Mouse (Mus musculus): ENCODE data around the gene Tet2. TPM values are rescaled to one million over a fixed set of nuclear protein-coding genes. Genes with fewer than 3 reads are reported as not detected.
A peak's percentile ranks its signal among the peaks of the same experiment; 100 is the strongest.

Gene Tet2
- polyA plus RNA-seq, 1 experiment from 2014 or later, result 13.5 TPM

DNA sequence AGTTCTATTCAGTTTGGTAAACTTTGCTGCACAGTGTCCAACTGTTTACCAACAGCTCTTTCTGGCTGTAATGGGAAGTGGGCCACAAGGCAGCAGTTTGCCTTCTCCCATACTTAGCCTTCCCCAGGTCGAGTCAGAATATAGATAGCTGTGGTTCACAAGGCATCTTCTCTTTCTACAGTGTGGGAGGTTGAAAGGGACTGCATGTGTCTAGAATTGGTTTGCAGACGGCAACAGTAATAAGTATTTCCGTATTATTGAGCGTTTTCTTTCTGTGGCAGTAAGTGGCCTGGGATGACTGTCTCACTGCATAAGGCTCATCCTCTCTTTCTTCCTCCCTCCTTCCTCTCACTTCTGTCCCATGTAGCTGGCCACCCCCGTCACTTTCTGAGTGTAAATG lies 37.2 kb upstream of the Tet2 start:
- H3K9ac ChIP-seq (ENCODE audit: low read depth, low read length), result no peak overlapping the region
- H3K9me3 ChIP-seq (replicated peaks; ENCODE audit: low read length), result no peaks in the 10 kb centered on the region
- TF ChIP-seq CTCF (IDR thresholded peaks at IDR 0.05; ENCODE audit: low read depth), result no peak
- no peak overlapping the region for H3K4me2 ChIP-seq (ENCODE audit: low read length)
- WGBS, result 77% methylated on average over 5 of the region's 5 CpGs
- no peak overlapping the region for H3K27ac ChIP-seq
- no peak for ATAC-seq (replicated peaks; ENCODE audit: low FRiP score, low read depth)
- no peaks in the 10 kb centered on the region for H3K27me3 ChIP-seq (ENCODE audit: insufficient read depth, low read length)
- DNase-seq (ENCODE audit: low spot score), result no peak
- no peaks in the 10 kb centered on the region for H3K4me1 ChIP-seq (replicated peaks; ENCODE audit: insufficient read depth, low read length)
- no peak overlapping the region for H3K4me3 ChIP-seq (replicated peaks; ENCODE audit: low read depth, low read length)
- H3K36me3 ChIP-seq (ENCODE audit: insufficient read depth, low read length), result no peaks in the 10 kb centered on the region

DNA sequence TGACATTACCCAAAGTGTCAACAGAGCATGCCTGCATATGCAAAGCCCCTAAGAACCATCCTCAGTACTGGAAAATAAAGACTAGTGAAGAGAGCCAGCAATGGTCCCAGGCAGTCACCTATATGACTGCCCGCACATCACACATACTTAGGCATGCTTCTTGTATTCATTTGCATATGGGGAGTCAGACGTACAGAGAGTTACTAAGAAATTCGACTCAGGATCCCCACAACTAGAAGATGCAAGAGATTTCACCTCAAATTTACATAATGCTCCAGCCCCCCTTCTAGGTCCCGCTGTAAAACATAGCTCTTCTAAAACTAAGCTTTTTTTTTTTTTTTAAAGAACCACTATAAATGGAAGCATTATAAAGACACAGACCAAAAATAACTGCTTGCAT lies 36.6 kb upstream of the Tet2 start:
- Histone ChIP-seq H3K4me2 (ENCODE audit: low read length) (no peak overlapping the region), H3K27ac (no peak overlapping the region), H3K27me3 (ENCODE audit: insufficient read depth, low read length) (no peaks in the 10 kb centered on the region), H3K4me1 (replicated peaks; ENCODE audit: insufficient read depth, low read length) (no peaks in the 10 kb centered on the region), H3K9ac (ENCODE audit: low read depth, low read length) (no peak overlapping the region), H3K4me3 (replicated peaks; ENCODE audit: low read depth, low read length) (no peak overlapping the region), H3K9me3 (replicated peaks; ENCODE audit: low read length) (no peaks in the 10 kb centered on the region), H3K36me3 (ENCODE audit: insufficient read depth, low read length) (no peaks in the 10 kb centered on the region)
- TF ChIP-seq CTCF (IDR thresholded peaks at IDR 0.05; ENCODE audit: low read depth), result no peak
- 77% methylated on average over 4 of the region's 4 CpGs for WGBS
- DNase-seq (ENCODE audit: low spot score), result no peak
- no peak for ATAC-seq (replicated peaks; ENCODE audit: low FRiP score, low read depth)

DNA sequence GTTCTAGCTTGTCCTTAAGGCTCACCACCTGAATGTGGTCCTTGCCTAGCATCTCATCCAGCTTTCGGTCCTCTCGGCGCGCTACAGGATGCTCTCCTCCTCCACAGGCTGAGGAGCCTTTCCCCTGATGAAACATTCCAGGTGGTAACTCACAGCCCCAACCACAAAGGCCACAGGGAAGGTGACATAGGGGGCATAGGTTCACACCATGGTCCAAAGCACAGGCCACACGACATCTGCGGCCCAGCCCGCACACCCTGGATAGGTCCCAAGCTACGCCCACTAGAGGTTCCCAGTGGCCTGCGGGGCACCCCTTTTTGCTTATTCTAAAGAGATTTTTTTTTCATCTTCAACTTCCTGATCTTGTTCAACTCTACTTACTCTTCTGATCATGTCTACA lies 34.7 kb upstream of the Tet2 start:
- no peak for TF ChIP-seq CTCF (IDR thresholded peaks at IDR 0.05; ENCODE audit: low read depth)
- Histone ChIP-seq H3K36me3 (ENCODE audit: insufficient read depth, low read length) (no peaks in the 10 kb centered on the region), H3K9me3 (replicated peaks; ENCODE audit: low read length) (no peaks in the 10 kb centered on the region), H3K9ac (ENCODE audit: low read depth, low read length) (no peak overlapping the region), H3K4me2 (ENCODE audit: low read length) (no peak overlapping the region), H3K27ac (no peak overlapping the region), H3K4me1 (replicated peaks; ENCODE audit: insufficient read depth, low read length) (no peaks in the 10 kb centered on the region), H3K27me3 (ENCODE audit: insufficient read depth, low read length) (no peaks in the 10 kb centered on the region), H3K4me3 (replicated peaks; ENCODE audit: low read depth, low read length) (no peak overlapping the region)
- ATAC-seq (replicated peaks; ENCODE audit: low FRiP score, low read depth) (0 out of 2 replicates have a peak, but pooled peaks have one; percentile 46), DNase-seq (ENCODE audit: low spot score) (no peak)
- WGBS, result 84% methylated on average over 9 of the region's 9 CpGs

DNA sequence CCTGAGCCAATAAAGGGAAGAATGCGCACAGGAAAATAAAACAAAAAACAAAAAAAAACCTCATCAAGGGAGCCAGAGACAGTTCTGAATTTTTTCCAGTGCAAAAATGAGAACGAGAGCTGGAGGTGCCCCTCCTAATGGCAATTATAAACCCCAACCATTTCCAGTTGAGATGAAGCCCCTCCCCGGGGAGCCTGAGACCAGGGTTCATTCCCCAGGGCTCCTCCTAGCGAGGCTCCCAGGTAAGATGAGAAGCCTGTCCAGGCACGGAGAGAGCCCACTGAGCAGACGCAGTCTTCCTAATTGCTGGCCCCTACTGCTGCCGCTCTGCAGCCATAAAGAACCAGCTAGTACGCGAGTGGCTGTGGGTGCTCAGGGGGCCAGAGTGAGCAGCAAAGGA lies 34.2 kb upstream of the Tet2 start:
- TF ChIP-seq CTCF (IDR thresholded peaks at IDR 0.05; ENCODE audit: low read depth), result no peak
- no peaks in the 10 kb centered on the region for H3K27me3 ChIP-seq (ENCODE audit: insufficient read depth, low read length)
- 37% methylated on average over 9 of the region's 9 CpGs for WGBS
- no peak overlapping the region for H3K9ac ChIP-seq (ENCODE audit: low read depth, low read length)
- DNase-seq (ENCODE audit: low spot score), result no peak
- no peaks in the 10 kb centered on the region for H3K36me3 ChIP-seq (ENCODE audit: insufficient read depth, low read length)
- H3K4me1 ChIP-seq (replicated peaks; ENCODE audit: insufficient read depth, low read length), result no peaks in the 10 kb centered on the region
- H3K9me3 ChIP-seq (replicated peaks; ENCODE audit: low read length), result no peaks in the 10 kb centered on the region
- H3K27ac ChIP-seq, result no peak overlapping the region
- no peak for ATAC-seq (replicated peaks; ENCODE audit: low FRiP score, low read depth)
- H3K4me3 ChIP-seq (replicated peaks; ENCODE audit: low read depth, low read length), result no peak overlapping the region
- no peak overlapping the region for H3K4me2 ChIP-seq (ENCODE audit: low read length)

DNA sequence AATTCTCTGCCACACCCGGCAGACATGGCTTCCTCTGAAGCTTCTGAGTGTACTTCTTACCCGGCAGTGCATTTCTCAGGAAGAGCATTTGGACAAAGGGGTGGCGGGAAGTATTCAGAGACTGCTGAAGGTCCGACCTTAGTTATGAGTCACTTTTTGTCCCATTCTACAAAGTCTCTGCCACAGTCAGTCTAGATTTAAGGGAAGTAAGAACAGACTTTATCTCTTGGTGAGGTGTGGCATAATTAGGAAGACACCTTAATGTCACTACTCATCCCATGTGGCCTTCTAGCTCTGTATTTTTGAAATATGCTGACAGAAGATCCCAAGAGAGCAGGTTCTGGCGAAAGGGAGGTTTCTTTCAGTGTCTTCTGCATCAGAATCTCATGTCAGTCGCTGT lies 30.0 kb upstream of the Tet2 start:
- H3K9me3 ChIP-seq (replicated peaks; ENCODE audit: low read length), result no peaks in the 10 kb centered on the region
- DNase-seq (ENCODE audit: low spot score) (no peak), ATAC-seq (replicated peaks; ENCODE audit: low FRiP score, low read depth) (no peak)
- H3K4me2 ChIP-seq (ENCODE audit: low read length), result no peak overlapping the region
- H3K36me3 ChIP-seq (ENCODE audit: insufficient read depth, low read length), result no peaks in the 10 kb centered on the region
- WGBS, result 66% methylated on average over 6 of the region's 6 CpGs
- H3K9ac ChIP-seq (ENCODE audit: low read depth, low read length), result no peak overlapping the region
- H3K4me1 ChIP-seq (replicated peaks; ENCODE audit: insufficient read depth, low read length), result no peaks in the 10 kb centered on the region
- no peak overlapping the region for H3K27ac ChIP-seq
- no peaks in the 10 kb centered on the region for H3K27me3 ChIP-seq (ENCODE audit: insufficient read depth, low read length)
- H3K4me3 ChIP-seq (replicated peaks; ENCODE audit: low read depth, low read length), result no peak overlapping the region
- TF ChIP-seq CTCF (IDR thresholded peaks at IDR 0.05; ENCODE audit: low read depth), result no peak

DNA sequence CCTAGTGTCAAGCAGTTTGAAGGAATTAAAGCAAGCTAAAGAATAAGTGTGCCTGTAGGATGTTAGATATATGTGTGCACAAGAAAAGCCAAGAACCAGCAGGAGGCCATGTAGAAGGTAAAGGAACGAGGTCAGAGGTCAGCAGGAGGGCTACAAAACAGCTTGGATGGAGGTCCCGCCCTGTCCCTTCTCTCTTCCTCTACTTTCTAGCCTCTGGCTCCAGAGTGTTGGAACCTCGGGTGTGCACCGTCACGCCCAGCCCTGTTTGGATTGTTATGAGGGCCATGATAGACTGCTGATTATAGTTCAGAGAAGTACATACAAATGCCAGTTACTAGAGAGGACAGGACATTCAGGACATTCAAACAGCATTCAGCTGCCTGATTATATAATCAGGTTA lies 27.0 kb upstream of the Tet2 start:
- Histone ChIP-seq H3K27ac (no peak overlapping the region), H3K4me1 (replicated peaks; ENCODE audit: insufficient read depth, low read length) (no peaks in the 10 kb centered on the region), H3K4me2 (ENCODE audit: low read length) (no peak overlapping the region), H3K9me3 (replicated peaks; ENCODE audit: low read length) (no peaks in the 10 kb centered on the region), H3K9ac (ENCODE audit: low read depth, low read length) (no peak overlapping the region), H3K36me3 (ENCODE audit: insufficient read depth, low read length) (no peaks in the 10 kb centered on the region), H3K4me3 (replicated peaks; ENCODE audit: low read depth, low read length) (no peak overlapping the region), H3K27me3 (ENCODE audit: insufficient read depth, low read length) (no peaks in the 10 kb centered on the region)
- 76% methylated on average over 5 of the region's 5 CpGs for WGBS
- no peak for ATAC-seq (replicated peaks; ENCODE audit: low FRiP score, low read depth)
- DNase-seq (ENCODE audit: low spot score), result no peak
- no peak for TF ChIP-seq CTCF (IDR thresholded peaks at IDR 0.05; ENCODE audit: low read depth)

DNA sequence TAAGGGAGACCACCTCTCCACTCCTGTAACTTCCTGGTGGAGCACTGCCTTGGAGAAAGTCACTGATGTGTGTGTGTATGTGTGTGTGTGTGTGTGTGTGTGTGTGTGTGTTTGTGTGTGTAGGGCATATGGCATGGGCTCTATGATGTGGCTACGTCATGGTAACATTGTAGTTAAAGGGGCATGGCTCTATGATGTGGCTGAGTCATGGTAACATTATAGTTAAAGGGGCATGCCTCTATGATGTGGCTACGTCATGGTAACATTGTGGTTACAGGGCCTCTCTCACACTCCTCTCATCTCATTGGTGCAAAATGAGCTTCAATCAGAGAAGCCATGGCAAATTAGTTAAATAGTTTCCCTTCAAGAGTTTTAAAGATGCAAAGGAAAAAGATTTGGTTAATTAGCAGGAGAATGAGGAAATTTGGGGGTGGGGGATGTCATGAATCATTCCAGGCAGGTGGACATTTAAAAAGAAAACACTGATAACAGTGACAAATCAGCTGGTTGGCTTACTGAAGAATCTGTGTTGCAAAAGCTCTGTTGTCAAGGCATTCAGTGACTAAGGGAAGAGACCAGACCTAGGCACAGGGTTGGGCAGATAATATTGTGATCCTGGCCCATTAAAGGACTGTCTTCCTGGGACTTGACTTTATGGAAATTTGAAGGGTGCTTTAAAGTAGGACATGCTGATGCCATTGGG lies 18.7 kb upstream of the Tet2 start:
- no peak overlapping the region for H3K4me2 ChIP-seq (ENCODE audit: low read length)

More for the DNA sequence above, 18.7 kb upstream of the Tet2 start:
- ATAC-seq (replicated peaks; ENCODE audit: low FRiP score, low read depth), result no peak
- no peaks in the 10 kb centered on the region for H3K36me3 ChIP-seq (ENCODE audit: insufficient read depth, low read length)
- H3K4me3 ChIP-seq (replicated peaks; ENCODE audit: low read depth, low read length), result no peak overlapping the region
- no peaks in the 10 kb centered on the region for H3K4me1 ChIP-seq (replicated peaks; ENCODE audit: insufficient read depth, low read length)
- H3K9me3 ChIP-seq (replicated peaks; ENCODE audit: low read length), result no peaks in the 10 kb centered on the region
- no peak for DNase-seq (ENCODE audit: low spot score)
- H3K27me3 ChIP-seq (ENCODE audit: insufficient read depth, low read length), result no peaks in the 10 kb centered on the region
- H3K9ac ChIP-seq (ENCODE audit: low read depth, low read length), result no peak overlapping the region
- TF ChIP-seq CTCF (IDR thresholded peaks at IDR 0.05; ENCODE audit: low read depth), result no peak
- H3K27ac ChIP-seq, result no peak overlapping the region
- 79% methylated on average over 2 of the region's 2 CpGs for WGBS
